Mouse (Mus musculus): ENCODE measurements around the gene Golph3l.

DNA sequence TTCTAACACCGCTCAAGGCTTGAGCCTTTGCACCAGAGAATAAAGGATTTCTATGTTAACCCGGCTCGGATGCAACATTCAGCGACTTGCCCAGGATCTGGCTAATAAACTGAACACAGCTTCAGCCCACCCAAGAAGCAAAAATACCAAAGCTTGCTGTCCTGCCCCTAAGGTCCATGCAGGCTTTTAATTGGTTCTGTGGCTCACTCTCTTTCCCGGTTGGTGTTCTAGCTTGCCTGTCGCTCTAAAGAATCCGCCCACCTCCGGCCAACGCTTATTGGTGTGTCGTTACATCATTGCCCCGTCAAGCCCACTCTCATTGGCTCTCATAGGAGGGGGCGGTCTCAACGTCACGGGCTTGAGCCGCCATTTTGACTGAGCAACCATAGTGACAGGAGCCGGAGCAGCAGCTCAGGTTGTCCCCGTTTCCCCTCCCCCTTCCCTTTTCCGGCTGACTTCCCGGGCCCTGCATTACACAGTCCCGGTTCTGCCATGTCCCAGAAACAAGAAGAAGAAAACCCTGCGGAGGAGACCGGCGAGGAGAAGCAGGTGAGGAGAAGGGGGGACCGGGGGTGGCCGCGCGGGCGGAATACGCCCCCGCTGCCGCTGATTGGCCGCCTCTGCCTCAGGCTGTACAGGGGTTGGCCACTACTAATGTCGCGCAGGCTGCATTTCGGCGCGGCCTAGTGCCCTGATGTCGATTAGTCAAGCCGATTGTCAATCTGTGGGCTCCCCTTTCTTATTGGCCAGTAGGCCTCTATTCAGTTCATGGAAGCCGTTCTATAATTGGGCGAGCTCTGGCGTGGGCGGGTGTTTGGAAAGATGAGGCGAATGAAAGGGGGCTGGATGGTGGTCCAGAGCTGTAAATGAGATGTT, 36.1 kb downstream of the Golph3l start, which contains the start of gene Ensa:
- TF ChIP-seq CTCF (IDR thresholded peaks at IDR 0.05; ENCODE audit: low read depth) (no peak), EP300 (IDR thresholded peaks at IDR 0.05; ENCODE audit: low read depth) (peak; percentile 92)

Measured in heart, postnatal 0 days (tissue).